Mouse (Mus musculus) intestine, postnatal 0 days (tissue): ENCODE measurements around the gene Psmc2. TPM values are rescaled to one million over a fixed set of nuclear protein-coding genes. Genes with fewer than 3 reads are reported as not detected.

Experiments
- ATAC-seq: fragments of 200-750 bp; cut with Nextera tagmentation; 2 replicates; pipeline ENCODE4 v1.8.0; 2017; ENCODE audit warnings: mild to moderate bottlenecking, moderate TSS enrichment, moderate library complexity
- H3K27ac ChIP-seq: fragments of 300-500 bp; sonication (generic); 2 replicates; pipeline ENCODE4 v1.5.1; 2014; ENCODE audit warnings: mild to moderate bottlenecking, low read depth, low read length, moderate library complexity
- H3K27me3 ChIP-seq: fragments of 300-500 bp; sonication (generic); replicated peaks from 2 replicates; pipeline ENCODE4 v1.6.1; 2014; ENCODE audit warnings: low read length, mixed read lengths; ENCODE audit not compliant: control insufficient read depth, insufficient read depth
- H3K36me3 ChIP-seq: fragments of 300-500 bp; sonication (generic); 2 replicates; pipeline ENCODE4 v1.6.1; 2014; ENCODE audit warnings: mild to moderate bottlenecking, moderate library complexity; ENCODE audit not compliant: control insufficient read depth, insufficient read depth
- H3K4me1 ChIP-seq: fragments of 300-500 bp; sonication (generic); replicated peaks from 2 replicates; pipeline ENCODE4 v1.6.1; 2014; ENCODE audit warnings: antibody characterized with exemption, low read length, mixed read lengths; ENCODE audit not compliant: control insufficient read depth, insufficient read depth
- H3K4me2 ChIP-seq: fragments of 300-500 bp; sonication (generic); replicated peaks from 2 replicates; pipeline ENCODE4 v1.6.1; 2014; ENCODE audit warnings: low read depth, mild to moderate bottlenecking, moderate library complexity
- H3K4me3 ChIP-seq: fragments of 300-500 bp; sonication (generic); 2 replicates; pipeline ENCODE4 v1.5.1; 2014; ENCODE audit warnings: low read depth, low read length
- H3K9ac ChIP-seq: fragments of 300-500 bp; sonication (generic); 2 replicates; pipeline ENCODE4 v1.6.1; 2014; ENCODE audit warnings: mild to moderate bottlenecking, low read depth, low read length
- H3K9me3 ChIP-seq: fragments of 300-500 bp; sonication (generic); 2 replicates; pipeline ENCODE4 v1.6.1; 2016; ENCODE audit warnings: mixed run types; ENCODE audit not compliant: control insufficient read depth
- CTCF ChIP-seq: sonication (generic); IDR thresholded peaks from 2 replicates; pipeline ENCODE4 v1.5.1; 2016; ENCODE audit warnings: low read depth, mild to moderate bottlenecking, control low read depth, antibody characterized with exemption, moderate library complexity
- WGBS: fragments of 180-500 bp; shearing (Covaris S2); extraction: QIAGEN DNeasy Blood & Tissue Kit; methylation state at CpG from one replicate; pipeline ENCODE4 v1.1.7; 2014; 5-methylcytosine and 5-hydroxymethylcytosine counted together
- polyA plus RNA-seq: library from polyadenylated mRNA; unstranded; fragments of >200 nt; fragmentation: Nextera tagmentation; extraction: Ambion mirVana; gene quantifications from 2 replicates; pipeline ENCODE4 v1.2.1, GENCODE M21; 2015

The Psmc2 gene
- polyA plus RNA-seq, 1 experiment from 2014 or later: 99.6 TPM

DNA sequence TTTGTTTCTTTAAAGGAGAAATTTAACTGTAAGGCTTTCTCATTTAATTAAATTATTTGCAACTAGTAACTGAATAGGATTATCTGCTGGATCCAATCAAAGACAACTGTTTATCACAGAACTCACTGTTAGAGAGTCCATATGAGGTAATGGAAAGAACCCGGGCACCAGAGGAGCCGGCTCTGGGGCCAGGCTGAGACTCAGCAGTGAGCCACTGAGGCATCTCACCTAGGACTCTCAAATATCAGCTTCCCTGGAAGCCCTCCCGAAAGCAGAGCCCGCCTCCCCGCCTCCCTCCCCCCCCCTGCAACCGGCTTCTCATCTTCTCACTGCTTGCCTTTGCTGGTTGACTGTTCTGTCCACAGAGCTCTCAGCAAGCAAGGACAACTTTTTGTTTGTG lies 42.6 kb downstream of the Psmc2 start:
- no peak for ATAC-seq
- TF ChIP-seq CTCF: no peak
- WGBS: 22% methylated on average over 6 of the region's 6 CpGs

GRCm38 (mm10) chr5:21828855-21829254 lies 43.8 kb downstream of the Psmc2 start:
- TF ChIP-seq CTCF: no peak
- ATAC-seq: no peak
- Histone ChIP-seq H3K4me1 (no peaks in the 10 kb centered on the region), H3K9me3 (no peaks in the 10 kb centered on the region), H3K9ac (no peak overlapping the region), H3K36me3 (no peaks in the 10 kb centered on the region), H3K27ac (no peak overlapping the region), H3K27me3 (no peaks in the 10 kb centered on the region), H3K4me2 (no peak overlapping the region), H3K4me3 (no peak overlapping the region)
- WGBS: 64% methylated on average over 4 of the region's 4 CpGs

More for the DNA sequence above, 42.6 kb downstream of the Psmc2 start:
- Histone ChIP-seq H3K9ac (no peak overlapping the region), H3K4me3 (no peak overlapping the region), H3K9me3 (no peaks in the 10 kb centered on the region), H3K4me1 (no peaks in the 10 kb centered on the region), H3K27ac (no peak overlapping the region), H3K27me3 (no peaks in the 10 kb centered on the region), H3K36me3 (no peaks in the 10 kb centered on the region), H3K4me2 (no peak overlapping the region)

DNA sequence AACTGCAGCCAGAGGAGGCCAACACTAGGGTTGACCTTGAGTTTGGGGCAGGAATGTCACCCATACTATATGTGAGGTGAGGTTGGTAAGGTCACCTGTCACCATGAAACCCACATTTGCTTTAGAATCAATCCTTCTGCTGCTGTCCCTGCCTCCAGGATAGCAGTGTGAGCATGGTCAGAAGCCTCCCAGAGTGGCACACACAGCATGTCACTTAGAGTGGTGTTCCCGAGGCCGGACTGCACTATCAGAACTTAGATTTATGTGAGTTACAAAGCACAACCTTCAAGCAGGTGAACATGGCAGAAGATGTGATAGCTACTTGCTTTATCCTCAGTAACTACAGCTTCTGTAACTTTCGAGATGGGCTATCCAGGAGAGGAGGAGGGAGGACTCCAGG lies 46.7 kb downstream of the Psmc2 start:
- WGBS: 78% methylated on average over 3 of the region's 3 CpGs
- Histone ChIP-seq H3K9me3 (no peaks in the 10 kb centered on the region), H3K27me3 (no peaks in the 10 kb centered on the region), H3K36me3 (no peaks in the 10 kb centered on the region), H3K9ac (no peak overlapping the region), H3K4me2 (no peak overlapping the region), H3K27ac (no peak overlapping the region), H3K4me3 (no peak overlapping the region), H3K4me1 (no peaks in the 10 kb centered on the region)
- no peak for ATAC-seq
- no peak for TF ChIP-seq CTCF

DNA sequence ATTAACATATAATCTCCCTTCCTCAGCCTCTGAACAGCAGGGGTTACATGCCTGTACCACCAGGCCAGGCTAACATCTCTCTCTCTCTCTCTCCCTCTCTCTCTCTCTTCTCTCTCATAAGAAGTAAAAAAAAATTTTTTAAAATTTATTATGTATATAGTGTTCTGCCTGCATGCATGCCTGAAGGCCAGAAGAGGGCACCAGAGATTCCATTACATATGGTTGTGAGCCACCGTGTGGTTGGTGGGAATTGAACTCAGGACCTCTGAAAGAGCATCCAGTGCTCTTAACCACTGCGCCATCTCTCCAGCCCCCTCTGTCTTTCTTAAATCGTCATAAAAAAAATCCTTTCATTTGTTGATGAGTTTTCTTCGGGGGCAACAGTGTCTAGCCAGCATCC lies 59.6 kb downstream of the Psmc2 start:
- Histone ChIP-seq H3K4me2 (no peak overlapping the region), H3K9ac (no peak overlapping the region), H3K4me1 (no peaks in the 10 kb centered on the region), H3K27me3 (no peaks in the 10 kb centered on the region), H3K36me3 (no peaks in the 10 kb centered on the region), H3K4me3 (no peak overlapping the region), H3K27ac (no peak overlapping the region), H3K9me3 (no peaks in the 10 kb centered on the region)
- 66% methylated on average over 4 of the region's 4 CpGs for WGBS
- no peak for ATAC-seq
- peak; percentile 55 for TF ChIP-seq CTCF

GRCm38 (mm10) chr5:21846616-21847290 lies 61.7 kb downstream of the Psmc2 start:
- H3K4me2 ChIP-seq: peak overlapping the region; percentile 55
- 47% methylated on average over 20 of the region's 20 CpGs for WGBS
- no peak overlapping the region for H3K27ac ChIP-seq
- H3K9ac ChIP-seq: no peak overlapping the region
- peak; percentile 65 for ATAC-seq
- no peaks in the 10 kb centered on the region for H3K4me1 ChIP-seq
- H3K36me3 ChIP-seq: no peaks in the 10 kb centered on the region
- TF ChIP-seq CTCF: no peak
- H3K4me3 ChIP-seq: peak overlapping the region; percentile 18
- H3K27me3 ChIP-seq: no peaks in the 10 kb centered on the region
- H3K9me3 ChIP-seq: no peaks in the 10 kb centered on the region

- Histone ChIP-seq H3K9me3 (no peaks in the 10 kb centered on the region), H3K4me3 (no peak overlapping the region), H3K27me3 (no peaks in the 10 kb centered on the region), H3K4me2 (peak overlapping the region; percentile 55), H3K27ac (no peak overlapping the region), H3K9ac (no peak overlapping the region), H3K36me3 (no peaks in the 10 kb centered on the region), H3K4me1 (no peaks in the 10 kb centered on the region)
- peak; percentile 60; the same call in 1 of the 2 replicates for ATAC-seq
- WGBS: 35% methylated on average over 6 of the region's 6 CpGs
- TF ChIP-seq CTCF: no peak
These were observed 62.4 kb downstream of the Psmc2 start for GRCm38 (mm10) chr5:21847438-21847837.
